Mouse (Mus musculus) cerebellum, postnatal 25 days (tissue): ENCODE measurements around the gene Cntnap5b.
A peak's percentile ranks its signal among the peaks of the same experiment; 100 is the strongest.
"Not testable (repeated sequence)": the region's sequence is repeated elsewhere in the genome, so short reads cannot be mapped to it uniquely, and the experiment has no call there.

Source experiments
- DNase-seq, 2 experiments: peaks; one replicate each; pipeline ENCODE4 v3.0.0; 2021; ENCODE audit warnings: mixed read lengths in 2 of 2

Gene Cntnap5b

DNA sequence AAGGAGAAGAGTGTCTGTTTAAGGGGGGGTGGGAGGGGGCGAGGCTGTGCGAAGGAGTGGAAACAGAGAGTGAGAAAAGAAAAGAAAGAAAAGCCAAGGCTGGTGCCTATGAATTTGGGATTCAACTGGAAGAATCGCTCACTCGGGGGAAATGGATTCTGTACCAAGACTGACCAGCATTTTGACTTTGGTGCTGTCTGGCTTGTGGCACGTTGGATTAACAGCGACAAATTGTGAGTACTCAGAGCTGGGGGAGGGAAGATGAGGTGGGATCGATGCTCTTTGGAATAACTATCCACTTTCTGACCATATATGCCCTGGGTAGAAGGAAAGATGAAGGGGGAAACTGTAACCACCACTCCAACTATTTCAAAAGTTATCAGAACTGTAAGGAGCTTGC lies at the start of gene Cntnap5b:
Gene Cntnap5b (plus strand): TSS at position 152 of the 400 bp plus-strand sequence.
- no peak for DNase-seq

DNA sequence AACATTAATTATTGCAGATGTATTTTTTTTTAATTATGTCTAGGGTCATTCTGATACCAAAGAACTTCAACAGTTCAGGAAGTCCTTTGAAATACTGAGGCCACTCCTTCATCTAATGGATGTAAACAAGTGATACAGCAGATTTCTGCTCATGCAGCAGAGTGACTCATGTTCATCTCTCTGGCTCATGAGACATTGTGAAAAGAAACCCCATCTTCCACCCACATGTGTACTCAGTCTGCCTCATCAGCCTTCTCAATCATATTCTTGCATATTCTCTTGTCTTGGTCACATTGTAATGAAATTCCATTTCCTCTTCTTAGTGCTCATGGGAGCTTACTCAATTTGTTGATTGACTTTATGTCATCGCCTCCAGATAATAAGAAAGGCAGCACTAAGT lies 12.6 kb upstream of the Cntnap5b start:
- no peak for DNase-seq

DNA sequence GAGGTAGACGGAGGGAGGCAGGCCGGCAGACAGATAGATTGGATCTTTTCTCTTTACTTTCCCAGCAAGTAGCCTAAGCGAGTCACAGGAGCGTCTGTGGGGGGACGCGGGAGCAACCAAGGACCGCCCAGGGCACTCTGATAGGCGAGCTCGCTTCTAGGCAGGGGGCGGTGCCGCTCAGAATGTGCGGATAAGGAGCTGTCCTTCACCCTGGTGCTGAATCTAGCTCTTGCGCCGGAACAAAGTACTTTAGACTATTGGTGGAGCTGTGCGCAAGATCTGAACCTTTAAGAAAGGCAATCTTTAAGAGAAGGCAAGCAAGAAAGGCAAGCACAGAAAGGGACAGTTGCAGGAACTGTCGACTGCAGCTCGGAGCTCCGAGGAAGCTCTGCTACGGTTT lies 382 bp upstream of the Cntnap5b start:
- peak; percentile 19 to 49 for DNase-seq

DNA sequence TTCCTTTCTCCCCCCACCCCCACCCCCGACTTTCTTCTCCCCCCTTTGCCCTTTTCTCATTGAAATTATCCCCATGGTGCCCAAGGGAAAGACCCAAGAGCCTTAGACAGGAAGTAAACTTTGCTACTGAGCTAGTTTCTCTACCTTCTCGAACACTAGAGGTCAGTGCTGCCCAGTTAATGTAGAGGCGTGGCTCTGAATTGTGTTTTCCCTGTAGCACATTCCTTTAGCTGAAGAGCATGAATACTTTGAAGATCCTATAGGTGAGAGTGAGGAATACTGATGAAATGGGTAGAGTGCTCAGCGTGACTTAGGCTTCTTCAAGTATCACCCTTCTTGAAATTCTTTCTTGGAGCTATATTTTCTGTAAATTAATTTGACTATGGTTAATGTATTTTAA lies 1.6 kb downstream of the Cntnap5b start:
- peak in 1 of 2 experiments; percentile 5 for DNase-seq

DNA sequence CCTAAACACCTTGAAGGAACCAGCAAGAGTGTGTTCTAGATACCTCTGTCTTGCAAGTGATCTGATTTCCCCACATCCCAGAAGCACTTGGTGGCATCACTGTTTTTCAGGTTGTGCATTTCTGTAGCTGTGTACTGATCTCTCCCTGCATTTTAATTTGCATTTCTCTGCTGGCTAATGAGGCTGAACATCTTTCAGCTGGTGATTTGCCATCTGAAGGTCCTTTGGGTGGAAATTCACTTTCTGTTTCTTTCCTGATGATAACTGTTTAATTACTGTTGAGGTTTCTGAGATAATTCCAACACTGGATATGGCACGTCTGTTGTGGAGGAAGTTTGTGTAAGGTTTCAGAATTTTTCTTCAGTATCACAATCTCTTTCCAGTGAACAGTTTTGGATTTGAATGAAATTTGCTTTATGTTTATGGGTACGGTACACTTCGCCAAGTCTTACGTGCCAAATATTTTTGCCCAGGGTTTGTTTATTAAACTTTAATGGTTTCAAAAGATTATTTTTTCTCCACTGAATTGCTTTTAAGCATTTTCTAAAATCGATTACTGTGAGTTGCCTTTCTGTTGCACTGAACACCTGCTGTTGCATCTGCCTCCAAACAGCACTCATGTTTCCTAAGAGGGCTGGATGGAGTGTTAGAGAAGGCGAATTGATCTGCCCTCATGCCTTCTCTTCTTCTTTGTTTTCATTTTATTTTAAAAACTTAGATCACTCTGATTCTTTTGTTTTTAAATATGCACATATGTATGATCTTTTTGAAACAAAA lies 41.0 kb downstream of the Cntnap5b start:
- no peak for DNase-seq

DNA sequence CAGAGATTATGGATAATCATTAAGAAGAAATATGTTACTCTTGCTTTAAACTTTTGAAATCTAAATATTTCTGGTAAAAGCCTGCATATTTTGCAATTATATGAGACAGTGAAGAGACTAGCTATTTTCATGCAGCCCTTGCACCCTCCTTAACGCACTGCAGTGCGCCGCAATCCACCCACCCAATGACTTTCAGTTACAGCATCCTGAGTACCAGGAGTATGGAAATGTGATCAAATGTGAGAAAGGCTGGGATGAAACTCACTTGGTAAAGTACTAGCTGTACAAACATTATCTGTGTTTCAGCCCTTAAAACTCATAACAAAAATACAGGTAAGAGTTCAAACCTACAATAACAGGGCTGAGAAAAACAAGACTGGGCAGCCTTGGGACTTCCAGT lies 99.8 kb downstream of the Cntnap5b start:
- DNase-seq = no peak

DNA sequence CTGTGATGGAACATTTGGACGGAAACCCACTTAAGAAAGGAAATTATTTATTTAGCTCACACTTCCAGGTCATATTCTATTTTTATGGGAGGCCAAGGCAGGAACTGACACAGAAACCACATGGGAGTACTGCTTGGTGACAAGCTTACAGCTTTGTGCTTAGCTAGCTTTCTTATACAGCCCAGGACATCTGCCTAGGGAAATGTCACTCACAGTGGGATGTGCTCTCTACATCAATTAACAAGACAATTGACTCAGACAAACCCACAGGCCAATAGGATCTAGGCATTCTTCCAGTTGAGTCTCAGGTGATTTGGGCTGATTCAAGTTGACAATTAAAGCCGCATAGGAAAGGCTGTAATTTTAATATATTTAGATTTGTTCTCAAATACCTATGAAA lies 135.2 kb downstream of the Cntnap5b start:
- no peak for DNase-seq

DNA sequence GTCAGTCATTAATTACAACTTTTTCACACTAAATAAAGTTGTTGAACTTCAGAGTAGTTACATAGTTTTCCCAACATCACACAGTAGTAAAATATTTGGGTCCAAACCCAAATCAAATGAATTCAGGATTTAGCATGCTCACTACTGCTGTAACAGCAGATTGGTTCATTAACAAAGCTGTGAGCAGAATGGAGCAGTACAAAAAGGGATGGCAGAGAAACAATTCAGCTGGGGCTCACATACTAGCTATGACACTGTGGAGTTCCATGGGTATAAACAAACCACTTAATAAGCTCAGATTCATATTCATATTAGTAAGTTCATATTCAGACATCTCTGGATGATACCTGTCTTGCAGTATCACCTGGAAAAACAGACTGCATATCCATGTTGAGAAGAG lies 170.9 kb downstream of the Cntnap5b start:
- no peak for DNase-seq

DNA sequence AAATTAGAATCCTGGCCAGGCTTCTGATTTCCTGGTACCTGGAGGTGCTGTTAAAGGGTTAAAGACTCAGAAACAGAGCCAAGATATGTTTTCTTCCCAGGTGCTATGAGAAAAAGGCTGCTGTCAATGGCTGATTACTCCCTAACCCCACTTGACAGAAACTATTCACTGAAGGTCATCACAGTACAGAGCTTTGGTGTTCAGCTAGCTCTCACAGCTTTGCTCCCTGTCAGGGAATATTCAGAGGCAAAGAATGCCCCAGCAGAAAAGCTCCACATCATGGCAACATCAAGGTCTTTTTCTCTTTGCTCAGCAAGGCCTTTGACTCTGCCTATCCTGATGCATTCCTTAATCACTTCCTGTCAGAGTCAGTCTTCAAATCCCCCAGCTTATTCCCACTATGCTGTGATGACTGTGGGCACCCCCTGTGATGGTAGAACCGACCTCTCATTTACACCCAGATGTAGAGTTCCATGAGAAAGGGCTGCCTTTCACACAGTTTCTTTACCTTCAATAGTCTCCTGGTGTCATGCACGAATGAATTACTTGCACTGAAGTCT lies 186.9 kb downstream of the Cntnap5b start:
- no peak for DNase-seq

DNA sequence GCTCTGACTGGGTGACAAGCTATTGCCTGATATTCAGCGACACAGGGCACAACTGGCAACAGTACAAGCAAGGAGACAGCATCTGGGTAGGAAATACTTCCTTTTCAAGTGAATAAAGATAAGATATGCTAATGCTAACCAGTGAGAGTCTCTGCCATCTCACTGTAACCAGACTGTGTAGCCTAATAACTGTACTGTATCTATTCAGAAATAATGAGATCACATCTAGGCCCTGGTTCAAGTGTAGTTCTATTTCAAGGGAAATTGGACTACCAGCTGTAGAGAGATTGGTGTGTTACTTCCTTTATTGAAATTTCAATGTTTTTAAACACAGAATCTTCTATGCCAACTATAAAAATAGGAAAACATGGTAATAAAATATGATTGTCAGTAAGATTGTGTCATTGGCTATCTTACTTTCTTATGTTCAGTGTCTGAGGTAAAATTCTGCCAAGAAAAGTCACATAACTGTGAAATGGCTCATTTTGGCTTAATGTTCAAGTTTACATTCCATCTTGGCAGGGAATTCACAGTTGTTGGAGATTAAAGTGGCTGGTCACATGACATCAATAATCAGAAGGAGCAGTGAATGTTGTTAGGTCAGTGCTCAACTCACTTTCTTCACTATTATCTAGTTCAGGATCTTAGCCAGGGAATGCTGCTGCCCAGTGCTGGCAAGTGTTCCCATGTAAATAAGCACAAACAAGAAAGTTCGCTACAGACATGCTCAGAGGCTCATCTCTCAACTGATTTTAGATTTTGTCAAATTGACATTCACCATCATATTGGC lies 194.9 kb downstream of the Cntnap5b start:
- no peak for DNase-seq

DNA sequence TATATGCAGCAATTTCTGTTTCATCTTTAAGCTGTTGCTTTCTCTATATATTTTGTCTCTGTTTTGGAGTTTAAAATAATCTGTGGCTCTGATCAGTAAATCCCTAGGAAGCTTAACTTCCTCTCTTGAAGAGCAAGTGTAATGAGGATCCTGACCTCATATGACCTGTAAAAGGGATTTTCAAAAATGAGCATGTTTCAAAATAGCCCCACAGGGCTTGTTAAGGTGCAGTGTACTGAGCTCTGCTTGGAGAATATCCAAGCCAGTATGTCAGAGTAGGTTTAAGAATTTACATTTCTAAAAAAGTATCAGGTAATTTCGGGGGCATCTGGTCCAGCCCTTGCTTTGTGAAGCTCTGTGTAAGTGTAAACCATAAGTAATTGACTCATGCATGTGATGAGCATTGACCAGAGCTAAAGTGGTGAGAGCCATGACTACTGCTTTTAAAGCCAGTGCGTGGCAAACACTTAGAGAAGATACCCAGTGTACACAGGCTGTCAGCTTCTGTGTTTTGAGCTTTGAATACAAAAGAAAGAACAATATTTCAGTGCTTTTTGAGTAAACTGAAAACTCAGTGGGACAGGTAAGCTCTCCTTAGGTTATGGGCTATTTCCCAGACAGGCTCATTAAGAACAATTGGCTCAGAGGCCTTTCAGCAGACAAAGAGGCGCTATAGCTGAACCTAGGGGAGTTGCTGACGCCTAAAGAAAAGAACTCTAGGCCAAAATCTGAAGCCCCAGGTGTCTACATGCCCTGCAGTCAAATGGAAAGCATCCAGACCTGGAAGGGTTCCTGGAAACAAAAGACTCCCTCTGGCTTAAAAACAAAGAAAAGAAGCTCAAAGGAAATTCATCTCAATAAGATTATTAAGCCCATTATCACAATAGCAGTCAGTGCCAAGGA lies 197.9 kb downstream of the Cntnap5b start:
- peak in 1 of 2 experiments; percentile 2 for DNase-seq

DNA sequence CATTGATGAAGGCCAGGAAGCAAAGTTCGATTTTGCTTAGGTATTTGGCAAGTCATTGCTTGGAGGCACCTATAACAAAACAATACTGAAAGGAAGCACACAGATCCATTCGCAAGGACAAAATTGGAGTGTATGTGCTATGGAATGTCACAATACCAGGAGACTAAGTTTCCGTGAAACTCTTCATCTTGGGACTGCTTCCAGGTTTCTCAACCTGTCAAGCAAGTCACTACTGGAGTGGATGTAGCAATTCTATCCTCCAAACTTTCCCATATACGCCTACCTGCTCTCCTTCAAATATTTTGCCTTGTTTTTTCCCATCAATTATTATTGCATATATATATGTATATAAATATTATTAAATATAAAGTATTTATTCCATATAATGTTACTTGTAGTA lies 228.7 kb downstream of the Cntnap5b start:
- DNase-seq = not testable (repeated sequence)

DNA sequence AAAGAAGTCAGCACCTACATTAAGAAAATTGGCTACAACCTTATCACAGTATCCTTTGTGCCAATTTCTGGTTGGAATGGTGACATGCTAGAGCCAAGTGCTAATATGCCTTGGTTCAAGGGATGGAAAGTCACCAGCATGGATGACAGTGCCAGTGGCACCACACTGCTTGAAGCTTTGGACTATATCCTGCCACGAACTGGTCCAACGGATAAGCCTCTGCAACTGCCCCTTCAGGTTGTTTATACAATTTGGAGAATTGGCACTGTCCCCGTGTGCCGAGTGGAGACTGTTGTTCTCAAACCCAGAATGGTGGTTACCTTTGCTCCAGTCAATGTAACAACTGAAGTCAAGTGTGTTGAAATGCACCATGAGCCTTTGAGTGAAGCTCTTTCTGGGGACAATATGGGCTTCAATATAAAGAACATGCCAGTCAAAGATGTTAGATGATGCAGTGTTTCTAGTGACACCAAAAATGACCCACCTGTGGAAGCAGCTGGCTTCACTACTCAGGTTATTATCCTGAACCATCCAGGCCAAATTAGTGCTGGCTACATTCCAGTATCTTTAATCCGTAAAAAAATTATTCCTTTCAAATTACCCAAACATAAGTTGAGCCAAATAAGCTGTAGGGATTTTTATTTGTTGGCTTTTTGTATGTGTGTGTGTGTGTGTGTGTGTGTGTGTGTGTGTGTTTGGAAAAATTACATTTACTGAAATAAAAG lies 233.6 kb downstream of the Cntnap5b start:
- DNase-seq = peak in 1 of 2 experiments; percentile 4

DNA sequence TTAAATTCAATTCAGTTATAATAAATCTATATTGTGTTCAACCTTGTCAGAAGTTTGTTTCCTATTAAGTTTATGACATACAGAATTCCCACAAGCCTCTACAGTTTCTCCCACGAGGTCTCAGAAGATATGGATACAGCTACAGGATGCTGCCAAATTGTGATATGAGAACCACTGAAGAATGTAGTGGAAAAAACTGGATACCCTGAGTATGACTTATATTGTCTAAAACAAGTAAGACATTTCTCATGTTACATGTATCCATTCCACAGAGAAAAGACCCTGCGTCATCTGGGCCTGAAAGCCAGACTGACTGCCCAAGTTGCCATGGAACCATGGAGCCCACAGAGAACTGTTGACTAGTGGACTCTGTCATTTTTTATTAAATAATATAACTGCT lies 269.2 kb downstream of the Cntnap5b start:
- no peak for DNase-seq

DNA sequence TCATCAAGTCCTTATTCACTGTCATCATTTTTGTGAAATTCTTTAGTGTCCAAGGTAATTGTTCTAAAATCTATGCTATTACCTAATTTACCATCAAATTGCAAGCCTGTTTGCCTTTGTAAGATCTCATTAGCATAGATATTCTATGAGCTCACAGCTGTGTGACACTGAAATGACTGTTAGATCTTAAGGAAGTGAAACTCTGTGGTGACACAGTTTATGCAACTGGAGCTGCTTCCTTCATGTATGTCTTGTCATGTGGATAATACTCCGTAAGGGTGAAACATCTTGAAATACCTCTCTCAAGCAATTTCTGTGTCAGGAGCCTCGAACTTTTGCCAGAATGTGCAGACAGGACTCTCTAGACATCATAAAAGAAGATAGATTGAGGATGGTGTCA lies 307.2 kb downstream of the Cntnap5b start:
- DNase-seq = no peak

DNA sequence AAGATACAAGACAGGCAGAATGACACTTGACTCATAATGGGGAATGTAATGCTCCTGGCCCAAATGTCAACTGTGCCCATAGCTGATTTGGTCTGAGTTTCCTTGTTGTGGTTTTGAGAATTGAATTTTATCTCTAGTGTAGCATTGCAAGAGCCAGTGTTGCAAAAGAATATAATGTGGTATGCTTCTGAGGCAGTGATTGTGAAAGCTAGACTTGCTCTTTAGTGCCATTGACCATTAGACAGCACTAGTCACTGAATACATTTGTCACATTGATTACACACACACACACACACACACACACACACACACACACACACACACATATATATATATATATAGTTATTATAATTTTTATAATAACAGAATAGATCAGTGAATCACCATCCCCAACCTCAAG lies 328.0 kb downstream of the Cntnap5b start:
- no peak for DNase-seq

DNA sequence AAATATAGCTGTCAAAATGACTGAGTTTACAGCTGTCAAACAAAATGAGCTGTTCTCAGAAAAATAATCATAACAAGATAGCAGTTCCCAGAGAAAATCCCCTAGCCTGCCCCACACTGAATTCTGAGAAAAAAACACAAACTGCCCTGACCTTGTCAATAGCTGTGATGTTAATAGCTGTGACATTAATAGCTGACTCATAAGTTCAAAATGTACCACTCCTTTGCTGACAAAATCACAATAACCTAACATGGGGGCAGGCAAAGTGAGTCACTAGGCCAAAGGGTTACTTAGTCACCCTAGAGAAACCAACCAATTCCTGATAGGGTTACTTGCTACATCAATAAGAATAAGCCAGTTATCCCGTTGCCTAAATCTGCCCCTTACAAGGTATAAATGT lies 328.5 kb downstream of the Cntnap5b start:
- no peak for DNase-seq

DNA sequence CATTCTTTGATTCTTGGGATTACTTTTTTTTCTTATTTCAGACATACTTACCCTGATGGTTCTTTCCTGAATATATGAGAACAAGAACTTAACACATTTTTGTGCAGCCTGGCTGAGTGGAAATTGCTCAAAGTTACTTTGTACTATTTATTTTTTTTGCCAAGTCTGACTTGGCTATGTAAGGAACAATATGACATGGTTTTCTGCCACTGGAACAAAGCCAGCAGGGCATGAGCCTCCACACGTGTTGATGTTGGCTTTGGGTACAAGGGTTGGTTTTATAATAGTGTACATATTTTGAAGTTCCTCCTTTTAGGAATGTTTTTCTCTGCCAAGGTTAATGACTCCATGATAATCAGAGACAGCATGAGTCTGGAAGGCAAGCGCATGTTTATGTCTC lies 331.8 kb downstream of the Cntnap5b start:
- peak in 1 of 2 experiments; percentile 1 for DNase-seq

DNA sequence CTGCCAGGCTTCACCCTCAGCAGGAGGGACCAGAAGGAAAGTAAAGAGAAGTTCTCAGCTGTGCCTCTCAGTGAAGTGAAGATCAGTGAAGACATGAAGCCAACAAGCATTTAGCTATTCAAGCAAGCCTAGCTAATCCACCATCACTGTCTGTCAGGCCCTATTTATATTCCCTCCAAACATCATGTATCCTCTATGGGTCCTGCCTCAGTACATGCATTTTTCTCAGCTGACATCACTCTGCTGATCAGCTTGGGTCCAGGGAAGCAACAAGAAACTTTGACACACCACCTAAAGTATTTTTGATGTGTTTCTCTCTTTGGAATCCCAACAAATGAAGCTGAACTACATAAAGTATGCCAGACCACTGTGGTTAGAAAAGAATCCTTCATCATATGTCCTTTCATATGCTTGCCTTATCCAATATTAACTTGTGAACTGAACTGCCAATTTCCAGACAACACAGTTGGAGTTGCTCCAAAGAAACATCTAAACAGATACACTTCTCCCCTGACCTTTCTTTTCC lies 349.9 kb downstream of the Cntnap5b start:
- no peak for DNase-seq

DNA sequence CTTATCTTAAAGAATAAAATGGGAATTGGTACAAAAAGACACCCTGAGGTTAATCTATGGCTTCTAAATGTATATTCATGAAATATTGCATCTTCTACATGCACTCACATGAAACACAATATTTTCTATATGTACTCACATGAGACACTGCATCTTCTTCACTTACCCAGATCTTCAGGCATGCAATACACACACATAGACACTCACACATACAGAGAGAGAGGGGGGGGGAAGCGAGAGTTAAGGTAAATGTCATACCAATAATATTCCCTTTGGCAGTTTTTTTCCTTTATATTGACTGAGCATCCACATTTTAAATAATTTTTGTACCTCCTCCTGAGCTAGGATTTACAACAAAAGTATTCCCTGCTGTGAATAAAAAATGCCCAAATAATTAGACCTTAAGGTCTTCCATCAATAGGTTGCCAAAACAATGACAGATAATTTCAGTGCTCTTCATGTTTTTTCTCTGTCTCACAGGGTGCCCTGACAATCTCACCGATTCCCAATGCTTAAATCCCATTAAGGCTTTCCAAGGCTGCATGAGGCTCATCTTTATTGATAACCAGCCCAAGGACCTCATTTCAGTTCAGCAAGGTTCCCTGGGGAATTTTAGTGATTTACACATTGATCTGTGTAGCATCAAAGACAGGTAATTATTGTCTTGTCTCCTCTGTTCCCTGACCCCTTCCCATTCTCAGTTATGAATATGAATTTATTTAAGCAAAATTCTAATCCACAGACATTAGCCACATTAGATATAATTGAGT lies 391.2 kb downstream of the Cntnap5b start:
- DNase-seq = no peak

DNA sequence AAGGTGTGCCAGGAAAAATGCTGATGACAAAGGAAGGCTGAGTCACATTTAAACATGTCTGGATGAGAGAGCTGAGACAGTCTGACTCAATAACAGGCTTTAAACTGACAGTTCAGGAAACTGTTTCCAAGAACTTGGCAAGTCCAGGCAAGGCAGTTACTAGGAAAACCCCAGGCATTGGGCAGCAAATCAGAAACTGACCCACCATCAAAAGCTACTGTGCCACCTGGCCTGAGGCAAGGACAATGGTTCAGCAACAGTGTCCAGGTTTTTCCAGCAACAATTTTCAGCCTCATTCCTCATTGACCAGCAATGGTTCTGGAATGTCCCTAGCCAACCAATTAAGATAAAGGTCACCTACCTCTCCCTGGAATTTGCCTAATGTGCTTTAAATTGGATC lies 399.0 kb downstream of the Cntnap5b start:
- DNase-seq = no peak
